Mouse (Mus musculus) kidney, adult 2 months (tissue): ENCODE results near the gene Dohh.

Experiments used
- CTCF ChIP-seq: fragments of 200-500 bp; conservative IDR thresholded peaks from 2 replicates; pipeline ENCODE4 v1.5.1; 2011; ENCODE audit warnings: low read depth, mild to moderate bottlenecking, control low read depth, low read length, moderate library complexity, mixed read lengths; ENCODE audit not compliant: insufficient read depth, insufficient read length
- POLR2A ChIP-seq: fragments of 200-500 bp; IDR thresholded peaks from one replicate; pipeline ENCODE4 v1.6.1; 2011; ENCODE audit warnings: low read depth, low read length, control low read depth

DNA sequence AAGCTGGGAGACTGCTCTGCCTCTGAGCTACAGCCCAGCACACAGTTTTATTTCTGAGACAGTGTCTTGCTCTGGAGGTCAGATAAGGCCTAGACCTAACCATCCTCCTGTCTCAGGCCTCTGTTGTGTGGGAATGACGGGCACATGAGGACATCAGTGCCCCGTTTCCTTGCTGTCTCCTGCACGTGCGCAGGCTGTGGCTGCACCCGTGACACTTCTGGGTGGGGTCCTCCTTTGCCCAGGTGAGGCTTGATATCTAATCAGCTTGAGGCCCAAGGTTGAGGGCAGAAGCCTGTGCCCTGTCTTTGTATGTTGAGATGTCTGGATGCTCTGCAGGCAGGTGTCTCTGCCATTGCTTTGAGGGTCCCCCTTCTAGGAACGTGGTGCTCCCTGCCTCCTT lies 8.0 kb downstream of the Dohh start:
- no peak for TF ChIP-seq POLR2A
- TF ChIP-seq CTCF, result no peak
